Mouse (Mus musculus) lung, adult 2 months (tissue): ENCODE data around the gene Col4a1.

Experiments used
- CTCF ChIP-seq: fragments of 200-500 bp; IDR thresholded peaks from 2 replicates; pipeline ENCODE4 v1.5.1; 2011; ENCODE audit warnings: mild to moderate bottlenecking, low read length, control low read depth; ENCODE audit not compliant: insufficient read depth
- POLR2A ChIP-seq: fragments of 200-500 bp; IDR thresholded peaks from 2 replicates; pipeline ENCODE4 v1.6.1; 2011; ENCODE audit warnings: low read depth, mild to moderate bottlenecking, control low read depth, low read length, borderline replicate concordance; ENCODE audit errors: extremely low read depth

DNA sequence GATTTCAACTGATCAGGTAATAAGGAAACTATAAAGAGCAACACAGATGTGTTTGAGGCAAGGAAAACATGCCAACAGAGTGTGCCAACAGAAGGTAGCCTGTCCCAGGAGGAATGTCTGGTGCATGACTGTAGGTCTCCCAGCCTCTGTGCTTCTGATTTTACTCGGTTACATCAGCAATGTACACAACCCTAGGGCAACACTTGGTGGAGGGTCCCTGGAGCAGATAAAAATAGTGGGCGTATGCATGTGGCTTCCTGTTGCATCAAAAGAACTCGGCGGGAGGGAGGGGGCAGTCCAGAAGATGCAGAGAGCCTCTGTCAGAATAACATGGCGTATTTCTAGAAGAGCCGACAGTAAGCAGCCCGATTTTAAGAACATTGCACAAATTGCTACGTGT lies 106.1 kb downstream of the Col4a1 start:
- TF ChIP-seq CTCF, result no peak
- TF ChIP-seq POLR2A, result no peak
